Comparison of ENCODE assay signal across 8 mouse cellular contexts in genomic region chr4:101356093-101356953, GRCm38 (mm10).
DNase-seq lines count a peak whose midpoint lies in the region; ATAC-seq and TF ChIP-seq lines count a peak whose summit lies in the region.

No protein-coding gene starts in this region.

- peak; percentile 90 for DNase-seq in brain, embryonic 18.5 days (ENCODE audit: low read depth, low spot score)
- DNase-seq in forebrain, embryonic 11.5 days (ENCODE audit: low spot score) = peak; percentile 88
- peak; percentile 90 to 94 for DNase-seq in kidney, postnatal 25 days
- DNase-seq in liver, embryonic 14.5 days (ENCODE audit: low read depth in 3 of 3, low spot score in 3 of 3) = peak in 1 of 3 experiments; percentile 23
- DNase-seq in neural tube, embryonic 11.5 days (ENCODE audit: low spot score) = peak; percentile 83

- H3K79me2 ChIP-seq in C2C12 (ENCODE audit: control insufficient read depth, insufficient read depth) = no peaks in the 10 kb centered on the region

- ATAC-seq in forebrain, embryonic 11.5 days (replicated peaks; ENCODE audit: low FRiP score) = peak; percentile 85
- ATAC-seq in heart, embryonic 16.5 days (replicated peaks; ENCODE audit: extremely low read depth, insufficient read depth, low FRiP score) = peak; percentile 78
- peak; percentile 81 for ATAC-seq in liver, embryonic 14.5 days (ENCODE audit: insufficient read depth)
- peak; percentile 85 for ATAC-seq in neural tube, embryonic 11.5 days (ENCODE audit: insufficient read depth, low FRiP score, low TSS enrichment)
- peak; percentile 87 for ATAC-seq in stomach, embryonic 16.5 days (ENCODE audit: insufficient read depth, low FRiP score)

- H3K27ac ChIP-seq in forebrain, embryonic 11.5 days (ENCODE audit: low read depth, low read length) = peak overlapping the region; percentile 76
- peak overlapping the region; percentile 93 for H3K27ac ChIP-seq in heart, embryonic 16.5 days (ENCODE audit: low read length)
- no peak overlapping the region for H3K27ac ChIP-seq in liver, embryonic 14.5 days
- H3K27ac ChIP-seq in neural tube, embryonic 11.5 days (ENCODE audit: low read depth, low read length) = peak overlapping the region; percentile 90
- H3K27ac ChIP-seq in stomach, embryonic 16.5 days (ENCODE audit: low read length) = peak overlapping the region; percentile 87

- H3ac ChIP-seq in C2C12 (ENCODE audit: control insufficient read depth, insufficient read length, low read depth) = peak overlapping the region; percentile 71

- TF ChIP-seq CTCF in C2C12 (IDR thresholded peaks at IDR 0.05; ENCODE audit: control insufficient read depth, insufficient read depth, insufficient read length) = no peak
- no peak for TF ChIP-seq CTCF in liver, embryonic 14.5 days (IDR thresholded peaks at IDR 0.05; ENCODE audit: low read depth)

- H3K4me3 ChIP-seq in C2C12 (ENCODE audit: insufficient read depth, poor library complexity, severe bottlenecking) = peak overlapping the region; percentile 41
- H3K4me3 ChIP-seq in forebrain, embryonic 11.5 days (ENCODE audit: low read depth, low read length) = peak overlapping the region; percentile 85
- H3K4me3 ChIP-seq in heart, embryonic 16.5 days (ENCODE audit: low read length) = peak overlapping the region; percentile 79
- peak overlapping the region; percentile 65 to 70 for H3K4me3 ChIP-seq in liver, embryonic 14.5 days (ENCODE audit: insufficient read depth in 1 of 2, low read depth in 2 of 2, low read length in 2 of 2)
- peak overlapping the region; percentile 87 for H3K4me3 ChIP-seq in neural tube, embryonic 11.5 days (ENCODE audit: low read depth, low read length)
- peak overlapping the region; percentile 81 for H3K4me3 ChIP-seq in stomach, embryonic 16.5 days (replicated peaks; ENCODE audit: low read length)

- H3K4me2 ChIP-seq in forebrain, embryonic 11.5 days (ENCODE audit: low read depth, low read length, severe bottlenecking) = peak overlapping the region; percentile 86
- H3K4me2 ChIP-seq in heart, embryonic 16.5 days (ENCODE audit: low read depth, low read length) = peak overlapping the region; percentile 98
- peak overlapping the region; percentile 92 for H3K4me2 ChIP-seq in liver, embryonic 14.5 days (ENCODE audit: low read depth)
- peak overlapping the region; percentile 89 for H3K4me2 ChIP-seq in neural tube, embryonic 11.5 days (ENCODE audit: low read depth)
- H3K4me2 ChIP-seq in stomach, embryonic 16.5 days (ENCODE audit: low read depth, low read length) = peak overlapping the region; percentile 65

- no peaks in the 10 kb centered on the region for H3K9me3 ChIP-seq in forebrain, embryonic 11.5 days (ENCODE audit: control insufficient read depth, low read length)
- H3K9me3 ChIP-seq in heart, embryonic 16.5 days (replicated peaks; ENCODE audit: control insufficient read depth, low read length) = no peaks in the 10 kb centered on the region
- H3K9me3 ChIP-seq in liver, embryonic 14.5 days (ENCODE audit: control insufficient read depth, low read length) = no peaks in the 10 kb centered on the region
- no peaks in the 10 kb centered on the region for H3K9me3 ChIP-seq in neural tube, embryonic 11.5 days (ENCODE audit: control insufficient read depth, low read length)
- no peaks in the 10 kb centered on the region for H3K9me3 ChIP-seq in stomach, embryonic 16.5 days (replicated peaks; ENCODE audit: control insufficient read depth, low read length)

- H3K79me3 ChIP-seq in C2C12 (ENCODE audit: low read depth) = no peaks in the 10 kb centered on the region

- under 1% methylated on average over 100 of the region's 107 CpGs for WGBS in forebrain, embryonic 11.5 days
- WGBS in heart, embryonic 16.5 days = under 1% methylated on average over 106 of the region's 107 CpGs
- WGBS in liver, embryonic 14.5 days (ENCODE audit: insufficient replicate concordance) = under 1% methylated on average over 103 of the region's 107 CpGs
- WGBS in neural tube, embryonic 11.5 days = under 1% methylated on average over 71 of the region's 107 CpGs
- WGBS in stomach, embryonic 16.5 days = 1% methylated on average over 94 of the region's 107 CpGs

- no peaks in the 10 kb centered on the region; the same call in 1 of the 2 replicates for H3K4me1 ChIP-seq in forebrain, embryonic 11.5 days (replicated peaks; ENCODE audit: control insufficient read depth, insufficient read depth, low read length)
- peaks cover 14% of the 10 kb centered on the region for H3K4me1 ChIP-seq in heart, embryonic 16.5 days (ENCODE audit: control insufficient read depth, insufficient read depth, low read length)
- peaks cover 5 to 18% of the 10 kb centered on the region in 2 experiments for H3K4me1 ChIP-seq in liver, embryonic 14.5 days (replicated peaks; ENCODE audit: control insufficient read depth in 2 of 2, insufficient read depth in 2 of 2, low read length in 1 of 2)
- peaks cover 6% of the 10 kb centered on the region for H3K4me1 ChIP-seq in neural tube, embryonic 11.5 days (ENCODE audit: control insufficient read depth, insufficient read depth, low read length)
- H3K4me1 ChIP-seq in stomach, embryonic 16.5 days (ENCODE audit: control insufficient read depth, insufficient read depth, low read length) = peaks cover 19% of the 10 kb centered on the region

- no peak for TF ChIP-seq EP300 in liver, embryonic 14.5 days (IDR thresholded peaks at IDR 0.05; ENCODE audit: low read depth)

- peaks cover 4% of the 10 kb centered on the region for H3K27me3 ChIP-seq in C2C12 (ENCODE audit: control insufficient read depth, insufficient read depth, insufficient read length)
- H3K27me3 ChIP-seq in forebrain, embryonic 11.5 days (ENCODE audit: control insufficient read depth, insufficient read depth, low read length) = no peaks in the 10 kb centered on the region
- no peaks in the 10 kb centered on the region for H3K27me3 ChIP-seq in heart, embryonic 16.5 days (ENCODE audit: control insufficient read depth, insufficient read depth, low read length)
- peaks cover 12% of the 10 kb centered on the region for H3K27me3 ChIP-seq in liver, embryonic 14.5 days (ENCODE audit: control insufficient read depth, insufficient read depth, low read length)
- H3K27me3 ChIP-seq in neural tube, embryonic 11.5 days (ENCODE audit: control insufficient read depth, insufficient read depth, low read length) = no peaks in the 10 kb centered on the region
- no peaks in the 10 kb centered on the region for H3K27me3 ChIP-seq in stomach, embryonic 16.5 days (ENCODE audit: control insufficient read depth, insufficient read depth, low read length)

- H3K36me3 ChIP-seq in C2C12 (ENCODE audit: control insufficient read depth, insufficient read depth) = no peaks in the 10 kb centered on the region
- H3K36me3 ChIP-seq in forebrain, embryonic 11.5 days (ENCODE audit: control insufficient read depth, insufficient read depth, low read length) = no peaks in the 10 kb centered on the region
- H3K36me3 ChIP-seq in heart, embryonic 16.5 days (ENCODE audit: control insufficient read depth, insufficient read depth) = no peaks in the 10 kb centered on the region
- H3K36me3 ChIP-seq in liver, embryonic 14.5 days (replicated peaks; ENCODE audit: control insufficient read depth, insufficient read depth, low read depth) = no peaks in the 10 kb centered on the region
- H3K36me3 ChIP-seq in neural tube, embryonic 11.5 days (ENCODE audit: control insufficient read depth, insufficient read depth, low read length) = no peaks in the 10 kb centered on the region
- H3K36me3 ChIP-seq in stomach, embryonic 16.5 days (ENCODE audit: control insufficient read depth, insufficient read depth, low read length) = no peaks in the 10 kb centered on the region

- H3K9ac ChIP-seq in forebrain, embryonic 11.5 days (ENCODE audit: low read length) = peak overlapping the region; percentile 93
- H3K9ac ChIP-seq in heart, embryonic 16.5 days (ENCODE audit: low read length) = peak overlapping the region; percentile 77
- H3K9ac ChIP-seq in liver, embryonic 14.5 days (replicated peaks) = peak overlapping the region; percentile 69
- peak overlapping the region; percentile 85 for H3K9ac ChIP-seq in neural tube, embryonic 11.5 days (ENCODE audit: low read length)
- peak overlapping the region; percentile 90 for H3K9ac ChIP-seq in stomach, embryonic 16.5 days (ENCODE audit: low read length)

TF ChIP-seq in C2C12, 6 proteins besides CTCF, POLR2A, EP300 and RAD21:
- TF ChIP-seq CEBPB (IDR thresholded peaks at IDR 0.05; ENCODE audit: low read depth) = no peak
- TF ChIP-seq MYOG (IDR thresholded peaks at IDR 0.05; ENCODE audit: control insufficient read depth, extremely low read depth, insufficient read length) = no peak
- no peak for TF ChIP-seq MAX (IDR thresholded peaks at IDR 0.05)
- TF ChIP-seq FOSL1 (IDR thresholded peaks at IDR 0.05; ENCODE audit: insufficient read depth, low read length, poor library complexity, severe bottlenecking) = no peak
- no peak for TF ChIP-seq MYOD1 (IDR thresholded peaks at IDR 0.05; ENCODE audit: control insufficient read depth, insufficient read length, low read depth)
- TF ChIP-seq USF1 (IDR thresholded peaks at IDR 0.05; ENCODE audit: low read depth) = no peak
TF ChIP-seq in C2C12: peak in this region for 0.
